ENCODE assay signal across 8 mouse cellular contexts in the genomic region with DNA sequence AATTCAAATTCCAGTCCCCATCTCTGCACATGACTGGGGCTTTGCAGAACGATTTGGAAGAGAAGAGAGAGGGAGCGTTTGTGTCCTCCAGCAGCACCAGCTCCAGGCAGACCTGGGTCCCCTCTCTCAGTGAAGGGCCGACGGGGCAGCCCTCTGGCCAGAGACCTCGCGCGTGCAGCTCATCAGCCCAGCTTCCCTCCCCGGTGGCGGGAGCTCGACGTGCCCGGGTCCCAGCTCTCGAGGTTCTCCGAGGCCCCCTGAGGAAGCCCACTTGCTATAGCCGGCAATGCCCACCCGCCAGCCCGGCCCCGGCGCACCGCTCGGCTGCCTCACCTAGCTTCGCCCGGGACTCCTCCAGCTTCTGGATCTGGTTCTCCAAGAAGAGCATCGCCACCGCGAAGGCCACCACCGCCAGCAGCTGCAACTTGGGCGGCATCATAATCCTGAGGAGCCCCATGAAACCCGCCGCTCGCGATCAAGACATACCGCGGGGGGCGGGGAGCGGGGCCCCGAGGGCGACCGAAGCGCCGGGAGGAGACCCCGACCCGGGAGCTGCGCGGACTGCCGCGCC. TPM values are rescaled to one million over a fixed set of nuclear protein-coding genes. Genes with fewer than 3 reads are reported as not detected.
DNase-seq lines count a peak whose midpoint lies in the region; ATAC-seq and TF ChIP-seq lines count a peak whose summit lies in the region.

No protein-coding gene starts in this region.

- TF ChIP-seq POLR2A in bone marrow, adult 2 months (IDR thresholded peaks at IDR 0.05; ENCODE audit: borderline replicate concordance, control insufficient read depth, low read depth, low read length): no peak

- peak overlapping the region; percentile 50; the same call in 1 of the 2 replicates for H3K27ac ChIP-seq in bone marrow, adult 2 months (ENCODE audit: control insufficient read depth, insufficient read depth, low read depth, low read length, poor library complexity)
- peak overlapping the region; percentile 72 for H3K27ac ChIP-seq in kidney, embryonic 14.5 days (ENCODE audit: low read depth, low read length)
- H3K27ac ChIP-seq in liver, postnatal 0 days (ENCODE audit: low read depth): peak overlapping the region; percentile 64
- peak overlapping the region; percentile 88 for H3K27ac ChIP-seq in neural tube, embryonic 11.5 days (ENCODE audit: low read depth, low read length)

- H3K9ac ChIP-seq in kidney, embryonic 14.5 days (ENCODE audit: low read depth, low read length): peak overlapping the region; percentile 91
- peak overlapping the region; percentile 81 for H3K9ac ChIP-seq in liver, postnatal 0 days (replicated peaks)
- peak overlapping the region; percentile 86 for H3K9ac ChIP-seq in neural tube, embryonic 11.5 days (ENCODE audit: low read length)

- peak; percentile 6 to 60 for DNase-seq in urinary bladder, adult 18-20 months (ENCODE audit: low spot score in 2 of 2)
- no peak for DNase-seq in urinary bladder, adult 2 months (ENCODE audit: low spot score)
- peak; percentile 35 to 53 for DNase-seq in frontal cortex, postnatal 36 days (ENCODE audit: low spot score in 2 of 2)
- DNase-seq in liver, postnatal 0 days: peak; percentile 64
- DNase-seq in neural tube, embryonic 11.5 days (ENCODE audit: low spot score): peak; percentile 70
- DNase-seq in cerebellum, postnatal 25 days: no peak

- H3K4me3 ChIP-seq in bone marrow, adult 2 months (replicated peaks; ENCODE audit: control insufficient read depth, low read depth, low read length): peak overlapping the region; percentile 75
- H3K4me3 ChIP-seq in kidney, embryonic 14.5 days (ENCODE audit: low read length): peak overlapping the region; percentile 74
- peak overlapping the region; percentile 95 for H3K4me3 ChIP-seq in liver, postnatal 0 days (ENCODE audit: low read depth, low read length)
- peak overlapping the region; percentile 82 for H3K4me3 ChIP-seq in neural tube, embryonic 11.5 days (ENCODE audit: low read depth, low read length)

- no peak for TF ChIP-seq EP300 in liver, postnatal 0 days (IDR thresholded peaks at IDR 0.05; ENCODE audit: low read depth)

- TF ChIP-seq CTCF in bone marrow, adult 2 months (IDR thresholded peaks at IDR 0.05; ENCODE audit: control insufficient read depth, insufficient read depth, low read length): no peak
- no peak for TF ChIP-seq CTCF in liver, postnatal 0 days (IDR thresholded peaks at IDR 0.05; ENCODE audit: low read depth)

- ATAC-seq in kidney, embryonic 14.5 days (ENCODE audit: low FRiP score, low TSS enrichment): peak; percentile 34
- peak; percentile 6 for ATAC-seq in liver, postnatal 0 days
- ATAC-seq in neural tube, embryonic 11.5 days (ENCODE audit: insufficient read depth, low FRiP score, low TSS enrichment): peak; percentile 24

- H3K4me2 ChIP-seq in kidney, embryonic 14.5 days (replicated peaks; ENCODE audit: low read depth, low read length): peak overlapping the region; percentile 93
- H3K4me2 ChIP-seq in liver, postnatal 0 days (ENCODE audit: low read depth, low read length): peak overlapping the region; percentile 99
- H3K4me2 ChIP-seq in neural tube, embryonic 11.5 days (ENCODE audit: low read depth): peak overlapping the region; percentile 87

- peaks cover 3% of the 10 kb centered on the region; the same call in 1 of the 2 replicates for H3K4me1 ChIP-seq in bone marrow, adult 2 months (ENCODE audit: control insufficient read depth, insufficient read depth, low read length)
- H3K4me1 ChIP-seq in kidney, embryonic 14.5 days (ENCODE audit: control insufficient read depth, insufficient read depth, low read length): peaks cover 17% of the 10 kb centered on the region
- peaks cover 33% of the 10 kb centered on the region for H3K4me1 ChIP-seq in liver, postnatal 0 days (ENCODE audit: insufficient read depth)
- peaks cover 13% of the 10 kb centered on the region; the same call in 1 of the 2 replicates for H3K4me1 ChIP-seq in neural tube, embryonic 11.5 days (ENCODE audit: control insufficient read depth, insufficient read depth, low read length)

- no peaks in the 10 kb centered on the region for H3K27me3 ChIP-seq in kidney, embryonic 14.5 days (ENCODE audit: control insufficient read depth, insufficient read depth, low read length)
- no peaks in the 10 kb centered on the region for H3K27me3 ChIP-seq in liver, postnatal 0 days (ENCODE audit: insufficient read depth, low read length)
- H3K27me3 ChIP-seq in neural tube, embryonic 11.5 days (ENCODE audit: control insufficient read depth, insufficient read depth, low read length): no peaks in the 10 kb centered on the region

- H3K36me3 ChIP-seq in kidney, embryonic 14.5 days (ENCODE audit: control insufficient read depth, insufficient read depth, low read length): peaks cover 17% of the 10 kb centered on the region; the same call in 1 of the 2 replicates
- H3K36me3 ChIP-seq in liver, postnatal 0 days (replicated peaks; ENCODE audit: insufficient read depth, low read length): peaks cover 3% of the 10 kb centered on the region; the same call in 1 of the 2 replicates
- no peaks in the 10 kb centered on the region for H3K36me3 ChIP-seq in neural tube, embryonic 11.5 days (ENCODE audit: control insufficient read depth, insufficient read depth, low read length)

- WGBS in bone marrow, adult 2 months: under 1% methylated on average over 47 of the region's 47 CpGs
- under 1% methylated on average over 39 of the region's 47 CpGs for WGBS in kidney, embryonic 14.5 days
- under 1% methylated on average over 40 of the region's 47 CpGs for WGBS in liver, postnatal 0 days (ENCODE audit: insufficient replicate concordance)
- under 1% methylated on average over 46 of the region's 47 CpGs for WGBS in neural tube, embryonic 11.5 days

- H3K9me3 ChIP-seq in kidney, embryonic 14.5 days (ENCODE audit: control insufficient read depth, low read length): no peaks in the 10 kb centered on the region
- no peaks in the 10 kb centered on the region for H3K9me3 ChIP-seq in liver, postnatal 0 days (ENCODE audit: low read length)
- H3K9me3 ChIP-seq in neural tube, embryonic 11.5 days (ENCODE audit: control insufficient read depth, low read length): no peaks in the 10 kb centered on the region

RNA-seq across cellular contexts. Expression of gene Hs2st1, which starts 0.5 kb away (rescaled TPM):
- 9.8 and 11.5 TPM in 2 replicates for polyA plus RNA-seq in urinary bladder, adult 2 months (2012; rRNA removed)
- polyA plus RNA-seq in bone marrow, adult 2 months (2011; ENCODE audit: insufficient read depth, insufficient read length, low replicate concordance, missing spikeins): 3.0 and 5.2 TPM in 2 replicates
- 13.7 and 16.9 TPM in 2 replicates for polyA plus RNA-seq in kidney, embryonic 14.5 days (2014; fragmentation: Nextera tagmentation; extraction: Ambion mirVana)
- polyA plus RNA-seq in liver, postnatal 0 days (2015; fragmentation: Nextera tagmentation; extraction: Ambion mirVana): 1.5 and 1.9 TPM in 2 replicates
- 17.0 and 18.1 TPM in 2 replicates for polyA plus RNA-seq in neural tube, embryonic 11.5 days (2014; fragmentation: Nextera tagmentation; extraction: Ambion mirVana)

RNA-seq across cellular contexts. Expression of gene Selenof, which starts 0.6 kb away (rescaled TPM):
- polyA plus RNA-seq in urinary bladder, adult 2 months (2012; rRNA removed): 422 and 491 TPM in 2 replicates
- 51.1 and 59.6 TPM in 2 replicates for polyA plus RNA-seq in bone marrow, adult 2 months (2011; ENCODE audit: insufficient read depth, insufficient read length, low replicate concordance, missing spikeins)
- 515 and 688 TPM in 2 replicates for polyA plus RNA-seq in kidney, embryonic 14.5 days (2014; fragmentation: Nextera tagmentation; extraction: Ambion mirVana)
- polyA plus RNA-seq in liver, postnatal 0 days (2015; fragmentation: Nextera tagmentation; extraction: Ambion mirVana): 271 and 284 TPM in 2 replicates
- polyA plus RNA-seq in neural tube, embryonic 11.5 days (2014; fragmentation: Nextera tagmentation; extraction: Ambion mirVana): 397 and 409 TPM in 2 replicates

Comparison
In these comparisons a context has a peak if more than half of its experiments do, and no peak if none do; other contexts are left out.
1. DNase-seq: peak in urinary bladder, adult 18-20 months (2 of 2), frontal cortex, postnatal 36 days (2 of 2), liver, postnatal 0 days (single experiment) and neural tube, embryonic 11.5 days (single experiment); none in urinary bladder, adult 2 months (single experiment) and cerebellum, postnatal 25 days (0 of 2).
2. Peak in every context shown above with its lines, with median percentiles within 50 percentile points of each other: H3K27ac ChIP-seq, H3K4me3 ChIP-seq, ATAC-seq, H3K4me2 ChIP-seq and H3K9ac ChIP-seq.